Mouse (Mus musculus) CH12.LX (cell line): ENCODE data around the gene Il22ra1.

Experiments
- CTCF ChIP-seq, 2 experiments: IDR thresholded peaks in 1 of 2; conservative IDR thresholded peaks in 1 of 2; 2 replicates each; pipeline ENCODE4 v1.5.1; 2011 to 2012; ENCODE audit warnings: low read depth in 2 of 2, low read length in 2 of 2, improper control_type of control experiment in 1 of 2, inconsistent platforms in 1 of 2, mild to moderate bottlenecking in 1 of 2, moderate library complexity in 1 of 2
- EP300 ChIP-seq: IDR thresholded peaks from 2 replicates; pipeline ENCODE4 v1.6.1; 2011; ENCODE audit warnings: low read length, improper control_type of control experiment
- HCFC1 ChIP-seq: IDR thresholded peaks from 2 replicates; pipeline ENCODE4 v1.6.1; 2012; ENCODE audit warnings: low read depth, mild to moderate bottlenecking, inconsistent platforms, low read length, improper control_type of control experiment
- KAT2A ChIP-seq: IDR thresholded peaks from 2 replicates; pipeline ENCODE4 v1.6.1; 2012; ENCODE audit warnings: low read length, improper control_type of control experiment, inconsistent platforms; ENCODE audit not compliant: insufficient replicate concordance
- MAFK ChIP-seq: IDR thresholded peaks from 2 replicates; pipeline ENCODE4 v1.6.1; 2011; ENCODE audit warnings: low read length, improper control_type of control experiment; ENCODE audit not compliant: insufficient replicate concordance
- MAX ChIP-seq: IDR thresholded peaks from 2 replicates; pipeline ENCODE4 v1.6.1; 2011; ENCODE audit warnings: low read length, improper control_type of control experiment
- MYC ChIP-seq: IDR thresholded peaks from 2 replicates; pipeline ENCODE4 v1.6.1; 2011; ENCODE audit warnings: low read depth, mild to moderate bottlenecking, improper control_type of control experiment, low read length
- POLR2A ChIP-seq: IDR thresholded peaks from 2 replicates; pipeline ENCODE4 v1.6.1; 2011; ENCODE audit warnings: low read depth, mild to moderate bottlenecking, improper control_type of control experiment, low read length
- POLR2AphosphoS2 ChIP-seq: IDR thresholded peaks from 2 replicates; pipeline ENCODE4 v1.6.1; 2011; ENCODE audit warnings: low read depth, low read length, improper control_type of control experiment
- RAD21 ChIP-seq: IDR thresholded peaks from 2 replicates; pipeline ENCODE4 v1.6.1; 2011; ENCODE audit warnings: low read depth, mild to moderate bottlenecking, low read length, improper control_type of control experiment, moderate library complexity
- SMC3 ChIP-seq: IDR thresholded peaks from 2 replicates; pipeline ENCODE4 v1.6.1; 2011; ENCODE audit warnings: low read depth, low read length, improper control_type of control experiment
- USF2 ChIP-seq: conservative IDR thresholded peaks from 2 replicates; pipeline ENCODE4 v1.6.1; 2011; ENCODE audit warnings: low read depth, low read length, improper control_type of control experiment
- ZC3H11A ChIP-seq: IDR thresholded peaks from 2 replicates; pipeline ENCODE4 v1.6.1; 2012; ENCODE audit warnings: low read depth, mild to moderate bottlenecking, inconsistent platforms, low read length, improper control_type of control experiment

- TF ChIP-seq SMC3 (no peak), CTCF (conservative IDR thresholded peaks at IDR 0.05 in 1 of 2, IDR thresholded peaks at IDR 0.05 in 1 of 2; ENCODE audit: low read depth in 2 of 2, low read length in 2 of 2) (no peak), MAX (no peak), KAT2A (no peak), POLR2A (no peak), ZC3H11A (no peak), RAD21 (no peak), EP300 (no peak), MYC (no peak), HCFC1 (no peak), POLR2AphosphoS2 (no peak), USF2 (no peak), MAFK (no peak)
Observed at GRCm38 (mm10) chr4:135690241-135690640, 37.7 kb upstream of the Il22ra1 start.
